Mouse (Mus musculus): ENCODE results near the gene Barx2. TPM values are rescaled to one million over a fixed set of nuclear protein-coding genes. Genes with fewer than 3 reads are reported as not detected.

The Barx2 gene
- not detected in 2 replicates for polyA plus RNA-seq (2015; fragmentation: Nextera tagmentation; extraction: Ambion mirVana)

DNA sequence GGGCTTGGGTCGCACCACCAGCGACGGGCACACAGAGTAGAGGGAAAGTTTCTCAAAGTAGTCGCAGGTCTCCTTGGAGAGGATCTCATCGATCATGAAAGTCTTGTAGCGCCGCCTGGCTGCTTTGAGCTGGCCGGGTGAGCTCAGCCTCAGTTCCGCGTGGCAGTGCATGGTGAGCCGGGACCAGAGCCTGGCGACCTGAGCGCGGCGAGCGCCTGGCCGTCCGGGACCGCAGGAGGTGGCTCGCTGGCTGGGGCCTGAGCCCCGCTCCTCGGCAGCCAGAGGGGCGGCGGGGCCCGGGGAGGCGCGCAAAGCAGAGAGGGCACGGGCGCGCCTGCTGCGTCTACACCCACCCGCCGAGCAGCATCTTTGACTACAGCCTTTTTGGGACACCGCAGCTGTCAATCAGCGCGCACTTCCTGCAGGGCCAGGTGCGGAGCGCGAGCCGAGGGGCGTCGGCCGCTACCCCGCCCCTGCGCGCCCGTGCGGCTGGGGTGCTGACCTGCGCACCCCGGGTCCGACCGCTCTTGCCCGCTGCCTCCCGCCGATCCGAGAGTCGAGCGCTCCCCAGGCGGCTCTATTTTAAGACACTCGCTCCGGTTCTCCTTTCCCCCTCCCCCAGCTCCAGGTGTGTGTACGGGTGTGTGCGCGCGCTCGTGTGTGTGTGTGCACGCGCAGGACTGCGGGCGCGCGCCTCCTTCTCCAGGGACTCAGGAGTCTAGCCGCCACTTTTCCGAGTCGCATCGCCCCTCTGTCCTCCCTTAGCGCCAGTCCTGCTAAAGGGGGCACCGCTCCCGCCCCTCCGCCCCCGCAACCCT lies at the start of gene Barx2:
Gene Barx2, minus strand, starts transcription at position 542 of the 818 bp plus-strand sequence.
- Histone ChIP-seq H3K4me2 (ENCODE audit: low read depth, low read length) (peak within 1 kb of the TSS; percentile 59), H3K36me3 (replicated peaks; ENCODE audit: insufficient read depth, low read length) (no peaks in the 10 kb centered on the region), H3K9me3 (ENCODE audit: low read length) (no peaks in the 10 kb centered on the region), H3K9ac (replicated peaks) (no peak within 1 kb of the TSS), H3K4me3 (ENCODE audit: low read depth, low read length) (peak within 1 kb of the TSS; percentile 33), H3K27ac (ENCODE audit: low read depth) (no peak within 1 kb of the TSS), H3K4me1 (ENCODE audit: insufficient read depth) (peaks cover 3% of the 10 kb centered on the region; the same call in 1 of the 2 replicates), H3K27me3 (ENCODE audit: insufficient read depth, low read length) (peaks cover 76% of the 10 kb centered on the region)
- WGBS (ENCODE audit: insufficient replicate concordance): 1% methylated on average over 71 of the region's 81 CpGs
- ATAC-seq: no peak
- peak; percentile 31 for DNase-seq
- TF ChIP-seq EP300 (IDR thresholded peaks at IDR 0.05; ENCODE audit: low read depth): no peak
- TF ChIP-seq CTCF (IDR thresholded peaks at IDR 0.05; ENCODE audit: low read depth): peak; percentile 39

DNA sequence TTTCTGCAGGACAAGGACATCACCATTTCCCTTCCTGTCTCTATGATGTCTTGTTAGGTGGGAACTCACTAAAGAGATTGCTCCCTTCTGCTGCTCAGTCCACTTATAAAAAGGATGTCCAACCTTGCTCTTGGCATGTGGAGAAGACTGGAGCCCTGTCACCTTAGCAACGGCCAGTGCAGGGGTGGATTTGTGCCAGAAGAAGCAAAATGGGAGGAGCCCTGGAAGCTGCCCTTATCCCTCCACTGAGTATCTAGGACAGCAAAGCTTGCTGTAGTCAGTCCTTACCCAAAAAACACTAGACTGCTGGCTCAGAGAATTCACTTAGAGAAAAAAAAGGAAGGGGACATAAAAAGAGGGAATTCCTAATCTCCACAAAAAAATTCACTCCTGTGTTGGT lies 49.0 kb upstream of the Barx2 start:
- Histone ChIP-seq H3K27me3 (ENCODE audit: insufficient read depth, low read length) (no peaks in the 10 kb centered on the region), H3K4me1 (ENCODE audit: insufficient read depth) (no peaks in the 10 kb centered on the region), H3K4me2 (ENCODE audit: low read depth, low read length) (no peak overlapping the region), H3K9me3 (ENCODE audit: low read length) (no peaks in the 10 kb centered on the region), H3K36me3 (replicated peaks; ENCODE audit: insufficient read depth, low read length) (no peaks in the 10 kb centered on the region), H3K4me3 (ENCODE audit: low read depth, low read length) (no peak overlapping the region), H3K9ac (replicated peaks) (no peak overlapping the region), H3K27ac (ENCODE audit: low read depth) (no peak overlapping the region)
- WGBS (ENCODE audit: insufficient replicate concordance): 54% methylated on average over 1 of the region's 1 CpGs
- TF ChIP-seq CTCF (IDR thresholded peaks at IDR 0.05; ENCODE audit: low read depth) (no peak), EP300 (IDR thresholded peaks at IDR 0.05; ENCODE audit: low read depth) (no peak)
- ATAC-seq (no peak), DNase-seq (no peak)

DNA sequence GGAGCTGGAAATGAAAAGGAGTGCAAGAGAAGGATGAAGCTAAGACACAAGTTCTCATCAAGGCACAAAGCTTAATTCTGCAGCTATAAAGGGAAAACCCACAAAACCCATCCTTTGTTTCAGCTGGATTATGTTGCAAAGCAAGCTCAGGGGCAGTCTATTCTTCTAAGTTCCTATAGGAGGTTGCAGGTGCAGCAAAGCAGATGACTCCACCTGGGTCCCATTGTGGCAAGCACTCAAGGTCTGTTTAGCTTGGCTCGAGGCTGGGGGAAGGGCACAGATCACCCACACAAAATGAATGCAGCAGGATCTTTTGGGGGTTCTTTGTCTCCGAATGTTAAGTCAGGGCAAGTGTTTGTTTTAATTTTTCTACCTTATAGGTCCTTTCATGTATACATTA lies 47.2 kb upstream of the Barx2 start:
- Histone ChIP-seq H3K27ac (ENCODE audit: low read depth) (no peak overlapping the region), H3K36me3 (replicated peaks; ENCODE audit: insufficient read depth, low read length) (no peaks in the 10 kb centered on the region), H3K27me3 (ENCODE audit: insufficient read depth, low read length) (no peaks in the 10 kb centered on the region), H3K4me1 (ENCODE audit: insufficient read depth) (no peaks in the 10 kb centered on the region), H3K9me3 (ENCODE audit: low read length) (no peaks in the 10 kb centered on the region), H3K4me2 (ENCODE audit: low read depth, low read length) (no peak overlapping the region), H3K9ac (replicated peaks) (no peak overlapping the region), H3K4me3 (ENCODE audit: low read depth, low read length) (no peak overlapping the region)
- no peak for ATAC-seq
- TF ChIP-seq EP300 (IDR thresholded peaks at IDR 0.05; ENCODE audit: low read depth): no peak
- TF ChIP-seq CTCF (IDR thresholded peaks at IDR 0.05; ENCODE audit: low read depth): no peak
- DNase-seq: no peak
- 57% methylated on average over 2 of the region's 2 CpGs for WGBS (ENCODE audit: insufficient replicate concordance)

DNA sequence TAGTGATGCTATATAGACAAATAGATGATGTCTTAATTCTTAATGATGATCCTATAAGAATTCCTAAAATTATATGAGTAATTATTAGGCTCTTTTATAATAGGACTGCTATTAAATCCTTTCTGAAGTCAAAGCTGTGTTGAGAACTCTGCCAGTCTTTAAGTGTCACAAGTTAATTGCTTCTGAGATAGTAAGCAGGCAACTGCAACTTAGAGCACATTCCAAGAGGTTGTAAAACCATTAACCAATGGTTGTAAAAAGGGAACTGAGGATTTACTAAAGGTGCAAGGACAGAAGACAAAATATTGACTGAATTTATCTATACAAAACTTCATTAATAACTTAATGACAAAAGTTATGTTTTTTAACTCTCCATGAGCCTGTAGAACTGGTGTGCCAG lies 44.9 kb upstream of the Barx2 start:
- H3K27me3 ChIP-seq (ENCODE audit: insufficient read depth, low read length): no peaks in the 10 kb centered on the region
- H3K4me2 ChIP-seq (ENCODE audit: low read depth, low read length): no peak overlapping the region
- H3K9me3 ChIP-seq (ENCODE audit: low read length): no peaks in the 10 kb centered on the region
- TF ChIP-seq CTCF (IDR thresholded peaks at IDR 0.05; ENCODE audit: low read depth): no peak
- no peak for TF ChIP-seq EP300 (IDR thresholded peaks at IDR 0.05; ENCODE audit: low read depth)
- H3K36me3 ChIP-seq (replicated peaks; ENCODE audit: insufficient read depth, low read length): no peaks in the 10 kb centered on the region
- H3K4me3 ChIP-seq (ENCODE audit: low read depth, low read length): no peak overlapping the region
- no peak for ATAC-seq
- no peaks in the 10 kb centered on the region for H3K4me1 ChIP-seq (ENCODE audit: insufficient read depth)
- no peak overlapping the region for H3K27ac ChIP-seq (ENCODE audit: low read depth)
- no peak for DNase-seq
- no peak overlapping the region for H3K9ac ChIP-seq (replicated peaks)

DNA sequence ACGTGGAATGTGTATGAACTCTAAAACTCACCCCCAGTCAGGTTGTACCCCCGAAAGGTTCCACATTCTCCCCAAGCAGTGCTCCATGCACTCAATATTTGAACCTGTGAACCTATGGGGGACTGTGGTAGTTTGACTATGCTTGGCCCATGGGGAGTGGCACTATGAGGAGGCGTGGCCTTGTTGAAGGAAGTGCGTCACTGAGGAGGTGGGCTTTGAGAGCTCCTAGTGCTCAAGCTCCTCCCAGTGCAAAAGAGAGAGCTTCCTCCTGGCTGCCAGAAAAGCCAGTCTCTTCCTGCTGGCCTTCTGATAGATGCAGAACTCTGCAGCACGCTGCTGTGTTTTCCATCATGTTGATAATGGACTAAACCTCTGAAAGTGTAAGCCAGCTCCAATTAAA lies 37.2 kb upstream of the Barx2 start:
- Histone ChIP-seq H3K9ac (replicated peaks) (no peak overlapping the region), H3K4me2 (ENCODE audit: low read depth, low read length) (no peak overlapping the region), H3K36me3 (replicated peaks; ENCODE audit: insufficient read depth, low read length) (no peaks in the 10 kb centered on the region), H3K4me3 (ENCODE audit: low read depth, low read length) (no peak overlapping the region), H3K4me1 (ENCODE audit: insufficient read depth) (no peaks in the 10 kb centered on the region), H3K9me3 (ENCODE audit: low read length) (no peaks in the 10 kb centered on the region), H3K27ac (ENCODE audit: low read depth) (no peak overlapping the region), H3K27me3 (ENCODE audit: insufficient read depth, low read length) (no peaks in the 10 kb centered on the region)
- no peak for DNase-seq
- ATAC-seq: no peak
- 71% methylated on average over 5 of the region's 5 CpGs for WGBS (ENCODE audit: insufficient replicate concordance)
- no peak for TF ChIP-seq CTCF (IDR thresholded peaks at IDR 0.05; ENCODE audit: low read depth)
- no peak for TF ChIP-seq EP300 (IDR thresholded peaks at IDR 0.05; ENCODE audit: low read depth)

DNA sequence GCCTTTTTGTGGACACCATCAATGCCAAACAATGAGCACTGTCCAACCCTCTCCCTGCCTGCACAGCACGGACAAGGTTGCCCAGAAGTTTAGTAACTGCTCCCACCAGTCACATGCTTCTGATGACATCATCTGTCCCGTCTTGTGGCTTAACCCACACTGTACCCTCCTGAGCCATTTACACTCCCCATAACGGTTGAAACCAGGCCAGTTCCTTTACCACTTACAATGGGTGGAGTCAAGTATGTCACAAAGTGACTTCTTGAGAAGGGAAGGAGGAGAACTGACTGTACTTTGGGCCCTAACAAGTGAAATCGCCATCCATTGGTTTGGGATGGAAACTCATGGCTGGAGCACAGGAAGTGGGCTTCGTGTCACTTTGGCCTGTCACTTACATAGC lies 35.8 kb upstream of the Barx2 start:
- DNase-seq (no peak), ATAC-seq (no peak)
- no peak for TF ChIP-seq EP300 (IDR thresholded peaks at IDR 0.05; ENCODE audit: low read depth)
- TF ChIP-seq CTCF (IDR thresholded peaks at IDR 0.05; ENCODE audit: low read depth): no peak
- Histone ChIP-seq H3K4me3 (ENCODE audit: low read depth, low read length) (no peak overlapping the region), H3K36me3 (replicated peaks; ENCODE audit: insufficient read depth, low read length) (no peaks in the 10 kb centered on the region), H3K4me2 (ENCODE audit: low read depth, low read length) (no peak overlapping the region), H3K9me3 (ENCODE audit: low read length) (no peaks in the 10 kb centered on the region), H3K27ac (ENCODE audit: low read depth) (no peak overlapping the region), H3K4me1 (ENCODE audit: insufficient read depth) (no peaks in the 10 kb centered on the region), H3K9ac (replicated peaks) (no peak overlapping the region), H3K27me3 (ENCODE audit: insufficient read depth, low read length) (no peaks in the 10 kb centered on the region)
- WGBS (ENCODE audit: insufficient replicate concordance): 77% methylated on average over 5 of the region's 5 CpGs

All from liver, postnatal 0 days (tissue).